Mouse (Mus musculus) naive thymus-derived CD4-positive, alpha-beta T cell, adult 5 months (primary cell): ENCODE data around the gene Serpinb9g. TPM values are rescaled to one million over a fixed set of nuclear protein-coding genes. Genes with fewer than 3 reads are reported as not detected.

ENCODE experiments used
- polyA plus RNA-seq: library from polyadenylated mRNA; unstranded; fragments of 100-300 nt; shearing (Covaris generic); gene quantifications from one replicate; pipeline ENCODE4 v1.2.1, GENCODE M21; 2017

The Serpinb9g gene
- polyA plus RNA-seq = not detected

GRCm38 (mm10) chr13:33484490-33484889 lies at the start of gene Serpinb9g:
Serpinb9g (plus strand) TSS chr13:33484790.

Other genes with a start within 250 kb of the Serpinb9g start
- not detected for gene Serpinb9e, start 235.2 kb upstream of the Serpinb9g start, polyA plus RNA-seq
- gene Serpinb9f, start 160.7 kb upstream of the Serpinb9g start, polyA plus RNA-seq = not detected
- 0.27 TPM for gene Gm11397, start 89.0 kb upstream of the Serpinb9g start, polyA plus RNA-seq
- not detected for gene Serpinb6d, start 176.6 kb downstream of the Serpinb9g start, polyA plus RNA-seq